Mouse (Mus musculus) hindbrain, embryonic 15.5 days (tissue): ENCODE data around the gene Man2a1. TPM values are rescaled to one million over a fixed set of nuclear protein-coding genes. Genes with fewer than 3 reads are reported as not detected.

Experiments used
- polyA plus RNA-seq: library from polyadenylated mRNA; unstranded; fragments of >200 nt; fragmentation: Nextera tagmentation; extraction: Ambion mirVana; gene quantifications from 2 replicates; pipeline ENCODE4 v1.2.1, GENCODE M21; 2015

Gene Man2a1
- polyA plus RNA-seq, 1 experiment from 2014 or later = 5.9 TPM

Other genes starting within 250 kb of the Man2a1 start
- not detected in 2 replicates for gene 4930583I09Rik, start 235.3 kb downstream of the Man2a1 start, polyA plus RNA-seq